ENCODE assay signal across 8 mouse cellular contexts in genomic region chr5:71094776-71095175, GRCm38 (mm10). TPM values are rescaled to one million over a fixed set of nuclear protein-coding genes. Genes with fewer than 3 reads are reported as not detected.
DNase-seq lines count a peak whose midpoint lies in the region; ATAC-seq lines count a peak whose summit lies in the region.

No protein-coding gene starts in this region.

- H3K4me2 ChIP-seq in lung, embryonic 15.5 days: peak overlapping the region; percentile 96
- H3K4me2 ChIP-seq in intestine, embryonic 16.5 days (ENCODE audit: low read depth, low read length): peak overlapping the region; percentile 94
- H3K4me2 ChIP-seq in stomach, embryonic 15.5 days: peak overlapping the region; percentile 98

- H3K27me3 ChIP-seq in heart, embryonic 10.5 days (ENCODE audit: insufficient read depth, poor library complexity, severe bottlenecking): peaks cover 22% of the 10 kb centered on the region; the same call in 1 of the 2 replicates
- H3K27me3 ChIP-seq in lung, embryonic 15.5 days: peaks cover 18% of the 10 kb centered on the region
- H3K27me3 ChIP-seq in intestine, embryonic 16.5 days (replicated peaks; ENCODE audit: control insufficient read depth, insufficient read depth, low read length): peaks cover 10% of the 10 kb centered on the region
- peaks cover 10% of the 10 kb centered on the region; the same call in 1 of the 2 replicates for H3K27me3 ChIP-seq in stomach, embryonic 15.5 days (replicated peaks)

- H3K9me3 ChIP-seq in heart, embryonic 10.5 days: no peaks in the 10 kb centered on the region
- no peaks in the 10 kb centered on the region for H3K9me3 ChIP-seq in lung, embryonic 15.5 days
- H3K9me3 ChIP-seq in intestine, embryonic 16.5 days (ENCODE audit: control insufficient read depth, low read length): no peaks in the 10 kb centered on the region
- H3K9me3 ChIP-seq in stomach, embryonic 15.5 days: no peaks in the 10 kb centered on the region

- ATAC-seq in lung, embryonic 15.5 days (ENCODE audit: borderline replicate concordance, extremely low read depth, low FRiP score, low TSS enrichment): no peak
- ATAC-seq in intestine, embryonic 16.5 days: no peak
- ATAC-seq in stomach, embryonic 15.5 days (ENCODE audit: insufficient read depth, low FRiP score, low read depth): no peak

- H3K36me3 ChIP-seq in heart, embryonic 10.5 days: no peaks in the 10 kb centered on the region
- no peaks in the 10 kb centered on the region for H3K36me3 ChIP-seq in lung, embryonic 15.5 days
- H3K36me3 ChIP-seq in intestine, embryonic 16.5 days (ENCODE audit: control insufficient read depth, insufficient read depth, low read length): no peaks in the 10 kb centered on the region
- no peaks in the 10 kb centered on the region for H3K36me3 ChIP-seq in stomach, embryonic 15.5 days

- intact Hi-C loops in heart, postnatal 14 days (cut with DNase I): no loop called here

- H3K27ac ChIP-seq in heart, embryonic 10.5 days: no peak overlapping the region
- H3K27ac ChIP-seq in lung, embryonic 15.5 days: no peak overlapping the region
- no peak overlapping the region for H3K27ac ChIP-seq in intestine, embryonic 16.5 days (ENCODE audit: low read length)
- H3K27ac ChIP-seq in stomach, embryonic 15.5 days: no peak overlapping the region

- H3K4me1 ChIP-seq in heart, embryonic 10.5 days: peaks cover 10% of the 10 kb centered on the region; the same call in 1 of the 2 replicates
- H3K4me1 ChIP-seq in lung, embryonic 15.5 days: peaks cover 7% of the 10 kb centered on the region
- H3K4me1 ChIP-seq in intestine, embryonic 16.5 days (ENCODE audit: control insufficient read depth, insufficient read depth, low read length): peaks cover 8% of the 10 kb centered on the region; the same call in 1 of the 2 replicates
- H3K4me1 ChIP-seq in stomach, embryonic 15.5 days: no peaks in the 10 kb centered on the region

- WGBS in heart, embryonic 10.5 days: 27% methylated on average over 10 of the region's 10 CpGs
- 26% methylated on average over 10 of the region's 10 CpGs for WGBS in lung, embryonic 15.5 days
- WGBS in intestine, embryonic 16.5 days: 22% methylated on average over 10 of the region's 10 CpGs
- WGBS in stomach, embryonic 15.5 days: 23% methylated on average over 10 of the region's 10 CpGs

- H3K4me3 ChIP-seq in heart, embryonic 10.5 days: peak overlapping the region; percentile 75
- peak overlapping the region; percentile 48 for H3K4me3 ChIP-seq in lung, embryonic 15.5 days
- peak overlapping the region; percentile 59 for H3K4me3 ChIP-seq in intestine, embryonic 16.5 days (ENCODE audit: low read length)
- peak overlapping the region; percentile 58 for H3K4me3 ChIP-seq in stomach, embryonic 15.5 days (replicated peaks)

- no peak for DNase-seq in heart, embryonic 10.5 days (ENCODE audit: low spot score)
- no peak for DNase-seq in heart, postnatal 14 days
- no peak for DNase-seq in lung, postnatal 36 days
- no peak for DNase-seq in frontal cortex, postnatal 14 days (ENCODE audit: low spot score in 2 of 2)
- DNase-seq in cerebellum, adult 18-20 months: no peak

- H3K9ac ChIP-seq in lung, embryonic 15.5 days: no peak overlapping the region
- no peak overlapping the region for H3K9ac ChIP-seq in intestine, embryonic 16.5 days (ENCODE audit: low read depth, low read length)
- no peak overlapping the region for H3K9ac ChIP-seq in stomach, embryonic 15.5 days

RNA-seq across cellular contexts. Expression of gene Gabra2, which starts 0.9 kb away (rescaled TPM):
- polyA plus RNA-seq in heart, embryonic 10.5 days (2016; fragmentation: Nextera tagmentation; extraction: Ambion mirVana): 0.15 and 0.73 TPM in 2 replicates
- not detected for total RNA-seq in heart, postnatal 14 days (2021)
- polyA plus RNA-seq in lung, embryonic 15.5 days (2015; fragmentation: Nextera tagmentation; extraction: Ambion mirVana): 0.07 and 0.08 TPM in 2 replicates
- polyA plus RNA-seq in intestine, embryonic 16.5 days (2015; fragmentation: Nextera tagmentation; extraction: Ambion mirVana): 2.5 and 3.3 TPM in 2 replicates
- 1.7 and 2.4 TPM in 2 replicates for polyA plus RNA-seq in stomach, embryonic 15.5 days (2015; fragmentation: Nextera tagmentation; extraction: Ambion mirVana)
